Mouse (Mus musculus): ENCODE results near the gene Exoc2. TPM values are rescaled to one million over a fixed set of nuclear protein-coding genes. Genes with fewer than 3 reads are reported as not detected.

The Exoc2 gene
- total and polyA plus RNA-seq, 3 experiments, result 22.1 to 26.0 TPM; not detected in 1

DNA sequence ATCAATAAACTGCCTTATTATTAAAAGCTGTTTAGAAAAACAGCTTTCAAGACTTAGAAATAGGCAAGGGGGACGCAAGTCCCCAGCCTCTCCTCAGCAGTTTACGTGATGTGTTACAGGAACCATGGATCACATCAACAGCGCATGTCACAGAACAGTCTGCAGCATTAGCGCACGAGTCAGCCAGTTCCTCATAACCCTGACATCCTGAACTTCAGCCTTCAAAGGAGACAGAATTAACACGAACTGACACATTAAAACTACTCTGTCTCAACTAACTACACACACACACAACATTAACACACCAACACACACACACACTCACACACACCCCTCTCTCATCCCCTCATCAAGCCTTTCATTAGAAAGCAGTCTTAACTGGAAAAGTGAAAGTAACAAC is 139.5 kb downstream of the Exoc2 start:
- TF ChIP-seq MYB (IDR thresholded peaks at IDR 0.05; ENCODE audit: low read depth, low read length), result no peak
- no peak for TF ChIP-seq MYC (IDR thresholded peaks at IDR 0.05; ENCODE audit: low read depth, low read length)
- TF ChIP-seq CHD1 (IDR thresholded peaks at IDR 0.05; ENCODE audit: low read depth, low read length), result no peak
- no peak for TF ChIP-seq MAZ (IDR thresholded peaks at IDR 0.05; ENCODE audit: low read depth, low read length)
- TF ChIP-seq TCF12 (IDR thresholded peaks at IDR 0.05; ENCODE audit: low read depth, low read length), result no peak
- no peak for TF ChIP-seq SMC3 (IDR thresholded peaks at IDR 0.05; ENCODE audit: low read depth, low read length)
- no peak for TF ChIP-seq ZC3H11A (IDR thresholded peaks at IDR 0.05; ENCODE audit: low read depth, low read length)
- TF ChIP-seq TAL1 (IDR thresholded peaks at IDR 0.05; ENCODE audit: low read length), result no peak
- TF ChIP-seq ZNF384 (IDR thresholded peaks at IDR 0.05; ENCODE audit: low read depth, low read length), result no peak
- TF ChIP-seq ETS1 (IDR thresholded peaks at IDR 0.05; ENCODE audit: low read depth, low read length), result no peak
- no peak for TF ChIP-seq E2F4 (IDR thresholded peaks at IDR 0.05; ENCODE audit: borderline replicate concordance, low read depth, low read length)
- TF ChIP-seq ELF1 (IDR thresholded peaks at IDR 0.05; ENCODE audit: low read depth, low read length), result no peak
- no peak for TF ChIP-seq TBP (IDR thresholded peaks at IDR 0.05; ENCODE audit: low read depth, low read length)
- TF ChIP-seq MAX (IDR thresholded peaks at IDR 0.05; ENCODE audit: low read length), result no peak
- TF ChIP-seq HCFC1 (IDR thresholded peaks at IDR 0.05; ENCODE audit: low read depth, low read length), result no peak
- TF ChIP-seq ZKSCAN1 (IDR thresholded peaks at IDR 0.05; ENCODE audit: low read depth, low read length), result no peak
- no peaks in the 10 kb centered on the region; a peak in 1 of 4 replicates for H3K36me3 ChIP-seq (ENCODE audit: control insufficient read depth in 1 of 2, insufficient read depth in 2 of 2, low read length in 2 of 2)
- no peak overlapping the region for H3K9ac ChIP-seq (ENCODE audit: control insufficient read depth, low read depth, low read length, poor library complexity, severe bottlenecking)
- no peak for DNase-seq (ENCODE audit: low read depth, low spot score)
- H3K27me3 ChIP-seq (ENCODE audit: control insufficient read depth in 1 of 2, insufficient read depth in 2 of 2, low read length in 2 of 2), result no peaks in the 10 kb centered on the region
- no peak overlapping the region for H3K4me3 ChIP-seq (ENCODE audit: control insufficient read depth in 1 of 2, insufficient read depth in 1 of 2, low read depth in 2 of 2, low read length in 2 of 2)
- no peaks in the 10 kb centered on the region for H3K4me1 ChIP-seq (ENCODE audit: control insufficient read depth in 1 of 2, insufficient read depth in 2 of 2, low read length in 2 of 2)
- H3K9me3 ChIP-seq (replicated peaks; ENCODE audit: insufficient read depth, low read length), result no peaks in the 10 kb centered on the region
- no peak overlapping the region for H3K27ac ChIP-seq (ENCODE audit: control insufficient read depth, low read depth, low read length)
- H3K79me2 ChIP-seq (ENCODE audit: control insufficient read depth, insufficient read depth, low read length, poor library complexity), result no peaks in the 10 kb centered on the region

- TF ChIP-seq ZNF384 (IDR thresholded peaks at IDR 0.05; ENCODE audit: low read depth, low read length), result peak; percentile 85
- no peak for TF ChIP-seq SMC3 (IDR thresholded peaks at IDR 0.05; ENCODE audit: low read depth, low read length)
- Histone ChIP-seq H3K27ac (ENCODE audit: control insufficient read depth, low read depth, low read length) (no peak overlapping the region), H3K36me3 (ENCODE audit: control insufficient read depth in 1 of 2, insufficient read depth in 2 of 2, low read length in 2 of 2) (no peaks in the 10 kb centered on the region; a peak in 1 of 4 replicates), H3K79me2 (ENCODE audit: control insufficient read depth, insufficient read depth, low read length, poor library complexity) (no peaks in the 10 kb centered on the region), H3K27me3 (ENCODE audit: control insufficient read depth in 1 of 2, insufficient read depth in 2 of 2, low read length in 2 of 2) (no peaks in the 10 kb centered on the region), H3K9me3 (replicated peaks; ENCODE audit: insufficient read depth, low read length) (no peaks in the 10 kb centered on the region), H3K4me1 (ENCODE audit: control insufficient read depth in 1 of 2, insufficient read depth in 2 of 2, low read length in 2 of 2) (no peaks in the 10 kb centered on the region), H3K9ac (ENCODE audit: control insufficient read depth, low read depth, low read length, poor library complexity, severe bottlenecking) (no peak overlapping the region), H3K4me3 (ENCODE audit: control insufficient read depth in 1 of 2, insufficient read depth in 1 of 2, low read depth in 2 of 2, low read length in 2 of 2) (no peak overlapping the region)
- DNase-seq (ENCODE audit: low read depth, low spot score), result no peak
Observed at GRCm38 (mm10) chr13:30833476-30834149, 140.3 kb downstream of the Exoc2 start.
